Mouse (Mus musculus) lung, adult 2 months (tissue): ENCODE results near the gene Allc. TPM values are rescaled to one million over a fixed set of nuclear protein-coding genes. Genes with fewer than 3 reads are reported as not detected.

Experiments used
- DNase-seq: peaks from one replicate; pipeline ENCODE4 v3.0.0; 2022
- H3K4me1 ChIP-seq: fragments of 200-500 bp; 2 replicates; pipeline ENCODE4 v1.6.1; 2011; ENCODE audit warnings: low read length; ENCODE audit not compliant: control insufficient read depth, insufficient read depth
- H3K4me3 ChIP-seq: fragments of 200-500 bp; replicated peaks from 2 replicates; pipeline ENCODE3; 2011; ENCODE audit warnings: low read depth, mild to moderate bottlenecking, control low read depth, low read length; ENCODE audit errors: extremely low read depth
- CTCF ChIP-seq: fragments of 200-500 bp; IDR thresholded peaks from 2 replicates; pipeline ENCODE4 v1.5.1; 2011; ENCODE audit warnings: mild to moderate bottlenecking, low read length, control low read depth; ENCODE audit not compliant: insufficient read depth
- POLR2A ChIP-seq: fragments of 200-500 bp; IDR thresholded peaks from 2 replicates; pipeline ENCODE4 v1.6.1; 2011; ENCODE audit warnings: low read depth, mild to moderate bottlenecking, control low read depth, low read length, borderline replicate concordance; ENCODE audit errors: extremely low read depth
- WGBS: fragments of 180-500 bp; shearing (Covaris S2); methylation state at CpG from one replicate; pipeline ENCODE4 v1.1.7; 2018; 5-methylcytosine and 5-hydroxymethylcytosine counted together
- polyA plus RNA-seq: library from polyadenylated mRNA; depleted of rRNA; stranded (reverse); fragments of >200 nt; gene quantifications from 2 replicates; pipeline ENCODE4 v1.2.3, GENCODE M21; 2012; rRNA removed

Gene Allc
- polyA plus RNA-seq: not detected in 2 replicates

DNA sequence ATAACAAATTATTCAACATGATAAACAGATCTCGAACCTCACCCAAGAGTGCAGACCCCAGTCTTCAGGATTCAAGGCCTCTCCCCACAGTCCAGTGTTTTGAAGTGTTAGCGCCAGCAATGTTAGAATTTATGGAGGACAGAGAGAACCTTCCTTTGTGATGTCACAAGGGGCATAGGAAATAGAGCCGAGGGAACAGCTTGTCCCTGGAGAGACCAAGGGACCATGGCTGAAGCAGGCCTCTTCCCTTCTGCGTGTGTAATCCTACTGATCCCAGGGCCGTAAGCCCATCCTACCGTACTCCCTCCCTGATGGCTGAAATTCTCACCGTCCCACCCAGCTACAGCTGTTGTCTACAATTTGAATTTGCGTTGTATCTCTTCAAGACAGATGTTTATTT lies at the start of gene Allc:
Gene Allc (minus strand): TSS at position 101 of the 400 bp plus-strand sequence.
- H3K4me1 ChIP-seq: no peaks in the 10 kb centered on the region
- no peak for DNase-seq
- 57% methylated on average over 8 of the region's 8 CpGs for WGBS
- TF ChIP-seq POLR2A: no peak
- no peak for TF ChIP-seq CTCF
- H3K4me3 ChIP-seq: no peak within 1 kb of the TSS

DNA sequence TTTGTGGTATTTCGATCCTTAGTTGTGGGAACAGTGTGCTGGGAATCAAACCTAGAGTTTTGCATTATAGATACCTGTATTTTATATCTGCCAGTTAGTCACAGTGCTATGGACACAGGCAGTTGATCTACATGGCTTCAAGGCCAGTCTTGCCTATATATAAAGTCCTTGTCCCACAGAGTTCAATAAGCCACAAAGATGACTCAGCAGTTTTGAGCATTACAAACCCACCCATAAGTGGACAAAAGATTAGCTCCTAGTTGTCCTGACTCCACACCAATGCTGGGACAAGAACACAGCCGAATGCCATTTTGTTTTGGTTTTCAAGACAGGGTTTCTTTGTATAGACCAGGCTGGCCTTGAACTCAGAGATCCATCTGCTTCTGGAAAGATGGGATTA lies 46.1 kb upstream of the Allc start:
- WGBS: 92% methylated on average over 2 of the region's 2 CpGs
- no peaks in the 10 kb centered on the region for H3K4me1 ChIP-seq
- TF ChIP-seq CTCF (no peak), POLR2A (no peak)
- no peak for DNase-seq
- H3K4me3 ChIP-seq: no peak overlapping the region

DNA sequence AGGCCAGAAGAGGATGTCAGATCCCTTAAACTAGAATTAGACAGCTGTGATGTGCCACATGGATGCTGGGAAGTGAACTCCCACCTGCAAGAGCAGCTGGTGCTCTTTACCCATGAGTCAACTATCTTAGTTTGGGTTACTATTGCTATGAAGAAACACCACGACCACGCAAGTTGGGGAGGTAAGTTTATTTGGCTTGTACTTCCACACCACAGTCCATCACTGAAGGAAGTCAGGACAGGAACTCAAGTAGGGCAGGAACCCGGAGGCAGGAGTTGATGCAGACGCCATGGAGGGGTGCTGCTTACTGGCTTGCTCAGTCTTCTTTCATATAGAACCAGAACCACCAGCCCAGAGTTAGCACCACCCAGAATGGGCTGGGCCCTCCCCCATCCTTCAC lies 44.8 kb upstream of the Allc start:
- no peaks in the 10 kb centered on the region for H3K4me1 ChIP-seq
- DNase-seq: no peak
- WGBS: 54% methylated on average over 4 of the region's 4 CpGs
- no peak overlapping the region for H3K4me3 ChIP-seq
- TF ChIP-seq POLR2A (no peak), CTCF (no peak)

DNA sequence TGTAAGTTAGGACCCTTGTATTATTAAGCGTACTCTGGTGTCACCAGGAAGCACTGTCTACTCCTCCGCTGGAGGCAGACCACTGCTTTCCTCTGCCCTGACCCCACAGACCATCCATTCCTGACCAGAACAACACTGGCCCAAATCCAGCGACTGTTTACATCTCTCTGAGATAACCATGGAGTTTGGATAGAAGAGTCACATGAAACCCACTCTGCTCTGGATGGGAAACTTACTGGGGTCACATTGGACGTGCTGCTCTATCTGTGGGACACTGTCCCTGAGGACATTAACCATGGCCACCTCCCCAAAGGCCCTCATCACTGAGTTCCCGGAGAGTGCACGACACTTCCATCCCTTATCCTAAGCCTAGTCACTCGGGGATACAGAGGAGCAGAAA lies 43.1 kb upstream of the Allc start:
- TF ChIP-seq CTCF: no peak
- no peak for TF ChIP-seq POLR2A
- 63% methylated on average over 7 of the region's 7 CpGs for WGBS
- no peak overlapping the region for H3K4me3 ChIP-seq
- no peak for DNase-seq
- no peaks in the 10 kb centered on the region for H3K4me1 ChIP-seq

DNA sequence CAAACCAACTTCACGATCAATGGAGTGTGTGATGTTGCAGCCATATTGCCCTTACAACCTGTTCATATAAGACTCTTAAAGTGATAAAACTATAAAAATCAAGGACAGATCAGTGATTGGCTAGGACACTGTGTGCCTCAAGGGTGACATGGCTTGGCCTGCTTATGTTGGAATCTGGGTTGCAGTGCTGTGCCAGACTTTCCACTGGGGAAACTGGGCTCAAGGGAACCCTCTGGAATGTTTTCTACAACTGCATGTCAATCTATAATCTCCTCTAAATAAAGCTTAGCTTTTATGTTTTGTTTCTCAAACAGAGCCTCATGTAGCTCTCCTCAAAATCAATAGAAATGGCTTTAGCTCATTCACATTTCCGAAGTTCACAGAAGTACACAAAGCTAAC lies 41.9 kb upstream of the Allc start:
- no peaks in the 10 kb centered on the region for H3K4me1 ChIP-seq
- 73% methylated on average over 2 of the region's 2 CpGs for WGBS
- no peak for TF ChIP-seq CTCF
- TF ChIP-seq POLR2A: no peak
- no peak overlapping the region for H3K4me3 ChIP-seq
- no peak for DNase-seq

DNA sequence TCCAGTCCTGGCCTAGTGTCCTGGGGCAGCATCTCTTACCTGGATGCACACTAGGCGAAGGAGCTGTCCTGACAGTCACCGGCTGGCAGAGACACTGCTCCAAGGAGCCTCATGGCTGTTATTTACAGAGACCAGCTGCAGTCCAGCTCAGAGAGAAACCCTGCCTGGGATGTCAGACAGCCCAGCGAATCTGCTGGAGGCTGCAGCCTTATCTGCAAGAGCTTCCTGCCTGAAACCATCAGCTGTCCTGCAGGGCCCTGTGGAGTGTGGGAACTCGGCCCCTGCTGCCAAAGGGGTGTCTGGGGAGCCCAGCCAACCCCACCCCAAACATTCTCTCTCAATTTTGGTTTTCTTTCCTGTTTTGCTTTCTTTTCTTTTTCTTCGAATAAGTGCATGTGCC lies 40.9 kb upstream of the Allc start, which contains the start of gene Colec11:
Gene Colec11 (minus strand): TSS at position 183 of the 400 bp plus-strand sequence.
- Histone ChIP-seq H3K4me3 (no peak within 1 kb of the TSS), H3K4me1 (no peaks in the 10 kb centered on the region)
- no peak for DNase-seq
- no peak for TF ChIP-seq CTCF
- no peak for TF ChIP-seq POLR2A
- 24% methylated on average over 5 of the region's 5 CpGs for WGBS

DNA sequence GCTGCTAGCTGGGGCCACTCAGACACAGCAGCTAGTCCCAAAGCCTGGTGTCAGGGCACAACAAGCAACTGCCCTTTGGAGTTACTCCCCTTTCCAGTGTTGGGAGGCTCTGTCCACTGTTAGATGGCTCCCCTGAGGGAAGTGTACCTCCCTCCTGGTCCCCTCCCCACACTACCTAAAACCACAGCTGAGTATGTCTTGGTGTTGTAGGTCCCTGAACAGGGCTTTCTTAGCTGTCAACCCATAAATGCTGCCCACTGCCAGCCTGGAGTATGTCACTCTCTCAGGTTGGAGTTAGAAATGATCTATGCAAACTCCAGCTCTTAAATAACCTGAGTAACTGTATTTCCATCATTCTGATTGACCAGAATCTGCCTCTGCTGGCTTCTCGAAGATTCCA lies 40.3 kb upstream of the Allc start:
- WGBS: 77% methylated on average over 1 of the region's 1 CpGs
- Histone ChIP-seq H3K4me3 (no peak overlapping the region), H3K4me1 (no peaks in the 10 kb centered on the region)
- no peak for DNase-seq
- TF ChIP-seq CTCF: no peak

DNA sequence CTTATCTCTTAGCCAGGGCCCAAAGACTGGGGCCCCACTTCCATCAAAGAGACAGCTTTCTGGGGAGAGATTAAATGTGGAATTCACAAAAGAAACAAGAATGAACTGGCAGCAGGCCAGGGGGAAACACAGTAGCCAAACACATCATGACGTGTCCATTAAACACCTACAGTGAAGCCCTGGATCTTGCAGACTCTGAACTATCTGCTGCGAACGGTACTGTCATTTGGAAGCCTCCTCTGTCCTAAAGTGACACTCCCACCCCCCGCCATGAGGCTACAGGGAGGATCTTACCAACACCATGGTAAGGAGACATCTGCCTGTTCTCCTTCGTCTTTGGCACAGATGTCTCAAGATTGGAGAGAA lies 39.8 kb upstream of the Allc start:
- no peak for TF ChIP-seq POLR2A
- DNase-seq: no peak

DNA sequence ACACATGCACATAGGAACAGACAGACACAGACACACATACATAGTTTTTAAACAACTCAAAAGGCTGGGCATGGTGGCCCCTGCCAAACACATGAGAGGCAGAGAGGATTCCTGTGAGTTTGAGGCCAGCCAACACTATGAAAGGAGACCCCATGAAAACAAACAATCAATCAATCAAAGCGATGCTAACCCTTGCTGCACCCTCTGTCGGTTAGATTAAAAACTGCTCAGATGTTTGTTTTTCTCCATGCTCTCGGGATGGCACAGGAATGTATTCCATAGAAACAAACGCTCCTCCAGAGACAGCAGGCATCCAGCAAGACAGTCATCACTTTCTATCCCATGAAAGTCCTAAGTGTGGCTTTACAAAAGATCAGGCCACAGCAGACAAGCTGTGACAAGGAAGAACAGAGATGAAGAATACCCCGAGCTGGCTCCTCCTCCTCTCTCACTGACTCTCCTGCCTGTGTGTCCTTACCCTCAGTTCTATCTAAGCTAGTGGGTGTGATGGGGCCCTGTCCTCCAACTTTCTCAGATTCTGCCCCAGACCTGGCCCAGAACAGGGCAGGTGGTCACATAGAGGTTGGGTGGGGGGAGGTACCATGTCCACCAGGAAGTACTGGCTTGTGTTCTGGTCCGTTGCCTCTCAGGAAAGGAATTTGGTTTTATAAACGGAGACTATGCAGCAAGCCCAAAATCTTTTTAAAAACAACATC lies 39.3 kb upstream of the Allc start:
- WGBS: 10% methylated on average over 7 of the region's 7 CpGs
- TF ChIP-seq CTCF (no peak), POLR2A (no peak)
- no peak for DNase-seq
- H3K4me1 ChIP-seq: no peaks in the 10 kb centered on the region
- H3K4me3 ChIP-seq: no peak overlapping the region

More for the DNA sequence above, 39.8 kb upstream of the Allc start:
- WGBS: 37% methylated on average over 5 of the region's 5 CpGs
- H3K4me1 ChIP-seq: no peaks in the 10 kb centered on the region
- no peak overlapping the region for H3K4me3 ChIP-seq

DNA sequence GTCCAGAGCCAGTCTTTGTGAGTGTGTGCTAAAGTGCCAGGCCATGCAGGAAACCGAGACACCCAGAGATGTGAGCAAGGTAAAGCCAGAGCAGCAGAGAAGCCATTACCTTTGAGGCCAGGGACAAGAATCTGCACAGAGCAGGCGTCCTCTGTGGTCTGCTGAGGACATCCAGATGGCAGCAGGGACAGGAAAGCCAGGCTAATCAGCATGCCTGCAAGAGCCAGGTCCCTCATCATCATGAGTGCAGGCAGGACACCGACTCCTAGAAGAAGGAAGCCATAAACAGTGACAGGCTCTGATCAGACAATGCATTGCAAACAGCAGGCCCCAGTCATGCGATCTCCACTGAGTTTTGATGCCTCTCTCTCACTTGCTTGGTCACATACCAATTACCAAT lies 35.0 kb upstream of the Allc start:
- DNase-seq: no peak
- Histone ChIP-seq H3K4me1 (no peaks in the 10 kb centered on the region), H3K4me3 (no peak overlapping the region)
- no peak for TF ChIP-seq CTCF
- no peak for TF ChIP-seq POLR2A
- WGBS: 59% methylated on average over 4 of the region's 4 CpGs

DNA sequence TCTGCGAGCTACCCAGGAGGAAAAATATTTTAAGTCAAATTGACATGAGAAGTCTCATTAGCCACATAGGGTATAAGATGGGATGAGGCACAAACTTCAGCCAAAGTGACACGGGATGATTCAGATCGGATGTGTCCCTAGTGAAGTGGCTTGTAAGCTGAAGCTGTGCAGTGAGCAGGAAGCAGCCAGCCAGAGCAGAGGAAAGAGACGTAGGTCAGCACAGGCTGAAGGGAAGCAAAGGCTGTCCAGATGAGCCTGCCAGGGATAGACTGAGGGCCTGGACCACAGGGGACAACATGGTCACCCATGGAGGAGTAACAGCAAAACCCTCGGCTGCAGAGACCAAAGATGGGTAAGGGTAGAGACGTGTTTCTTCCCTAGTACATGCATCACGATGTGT lies 32.1 kb upstream of the Allc start:
- no peak for TF ChIP-seq CTCF
- no peak for TF ChIP-seq POLR2A
- H3K4me3 ChIP-seq: no peak overlapping the region
- DNase-seq: no peak
- no peaks in the 10 kb centered on the region for H3K4me1 ChIP-seq
- 59% methylated on average over 7 of the region's 7 CpGs for WGBS
